Mouse (Mus musculus): ENCODE results near the gene Stard10. TPM values are rescaled to one million over a fixed set of nuclear protein-coding genes. Genes with fewer than 3 reads are reported as not detected.

Gene Stard10
- total and polyA plus RNA-seq, 2 experiments, result 846 to 1,131 TPM

DNA sequence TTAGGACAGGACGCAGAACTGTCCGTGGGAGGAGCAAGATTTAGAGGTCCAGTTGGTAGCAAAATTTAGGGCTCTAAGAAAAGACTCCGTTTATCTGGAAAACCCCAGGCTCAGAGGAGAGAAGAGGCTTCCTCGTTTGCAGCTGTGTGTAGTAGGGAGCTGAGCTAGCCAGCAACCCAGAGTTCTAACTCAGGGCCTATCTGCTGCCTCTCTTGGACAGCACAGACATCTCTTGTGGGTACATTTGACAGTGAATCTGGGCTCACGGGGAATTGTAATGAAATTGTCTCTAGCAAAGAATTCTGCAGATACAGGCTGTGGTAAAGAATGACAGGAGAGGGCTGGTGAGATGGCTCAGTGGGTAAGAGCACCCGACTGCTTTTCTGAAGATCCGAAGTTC lies 14.2 kb upstream of the Stard10 start:
- Histone ChIP-seq H3K4me3 (ENCODE audit: insufficient read depth, low read depth, low read length) (no peak overlapping the region), H3K4me1 (ENCODE audit: control insufficient read depth, insufficient read depth, low read length) (peaks cover 23% of the 10 kb centered on the region), H3K27me3 (ENCODE audit: control insufficient read depth, insufficient read depth, low read length) (no peaks in the 10 kb centered on the region), H3K79me2 (ENCODE audit: control insufficient read depth, insufficient read depth, low read length) (no peaks in the 10 kb centered on the region), H3K36me3 (ENCODE audit: control insufficient read depth, insufficient read depth, low read length) (no peaks in the 10 kb centered on the region), H3K9ac (ENCODE audit: low read depth, low read length) (no peak overlapping the region), H3K27ac (replicated peaks; ENCODE audit: insufficient read depth, low read depth, low read length) (peak overlapping the region; percentile 14; the same call in 1 of the 2 replicates)
- no peak for DNase-seq (ENCODE audit: extremely low read depth, low read depth, low spot score)
- WGBS, result 50% methylated on average over 7 of the region's 7 CpGs
- TF ChIP-seq CTCF (IDR thresholded peaks at IDR 0.05; ENCODE audit: low read depth, low read length), result no peak
- no peak for TF ChIP-seq POLR2A (IDR thresholded peaks at IDR 0.05; ENCODE audit: extremely low read depth, insufficient read depth, low read length)

GRCm38 (mm10) chr7:101306841-101307240 lies 10.0 kb upstream of the Stard10 start:
- Histone ChIP-seq H3K79me2 (ENCODE audit: control insufficient read depth, insufficient read depth, low read length) (no peaks in the 10 kb centered on the region), H3K27me3 (ENCODE audit: control insufficient read depth, insufficient read depth, low read length) (no peaks in the 10 kb centered on the region), H3K4me1 (ENCODE audit: control insufficient read depth, insufficient read depth, low read length) (no peaks in the 10 kb centered on the region; the same call in 1 of the 2 replicates), H3K36me3 (ENCODE audit: control insufficient read depth, insufficient read depth, low read length) (no peaks in the 10 kb centered on the region), H3K27ac (replicated peaks; ENCODE audit: insufficient read depth, low read depth, low read length) (no peak overlapping the region), H3K9ac (ENCODE audit: low read depth, low read length) (no peak overlapping the region), H3K4me3 (ENCODE audit: insufficient read depth, low read depth, low read length) (no peak overlapping the region)
- TF ChIP-seq CTCF (IDR thresholded peaks at IDR 0.05; ENCODE audit: low read depth, low read length), result no peak
- no peak for TF ChIP-seq POLR2A (IDR thresholded peaks at IDR 0.05; ENCODE audit: extremely low read depth, insufficient read depth, low read length)
- DNase-seq (ENCODE audit: extremely low read depth, low read depth, low spot score), result no peak
- 61% methylated on average over 2 of the region's 2 CpGs for WGBS

DNA sequence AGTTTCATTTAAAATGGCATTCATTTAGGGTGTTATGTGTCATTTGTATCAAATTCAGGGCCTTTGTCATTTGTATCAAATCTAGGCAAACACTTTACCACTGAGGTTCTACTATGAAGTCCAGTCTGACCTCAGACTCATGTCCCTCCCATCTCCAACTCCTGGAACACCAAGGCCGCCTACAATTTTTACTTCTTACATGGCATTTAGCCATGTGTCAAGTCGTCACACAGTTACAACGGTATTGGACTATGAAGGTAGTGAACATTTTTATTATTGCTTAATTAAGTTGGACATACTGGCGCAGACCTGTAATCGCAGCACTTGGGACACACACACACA lies 6.9 kb upstream of the Stard10 start:
- DNase-seq (ENCODE audit: extremely low read depth, low read depth, low spot score), result no peak
- peak overlapping the region; percentile 67 for H3K4me3 ChIP-seq (ENCODE audit: insufficient read depth, low read depth, low read length)
- TF ChIP-seq CTCF (IDR thresholded peaks at IDR 0.05; ENCODE audit: low read depth, low read length), result no peak
- no peak for TF ChIP-seq POLR2A (IDR thresholded peaks at IDR 0.05; ENCODE audit: extremely low read depth, insufficient read depth, low read length)
- peak overlapping the region; percentile 96 for H3K27ac ChIP-seq (replicated peaks; ENCODE audit: insufficient read depth, low read depth, low read length)
- H3K4me1 ChIP-seq (ENCODE audit: control insufficient read depth, insufficient read depth, low read length), result no peaks in the 10 kb centered on the region
- no peaks in the 10 kb centered on the region for H3K79me2 ChIP-seq (ENCODE audit: control insufficient read depth, insufficient read depth, low read length)
- no peaks in the 10 kb centered on the region for H3K27me3 ChIP-seq (ENCODE audit: control insufficient read depth, insufficient read depth, low read length)
- peak overlapping the region; percentile 88 for H3K9ac ChIP-seq (ENCODE audit: low read depth, low read length)
- WGBS, result 9% methylated on average over 5 of the region's 5 CpGs
- H3K36me3 ChIP-seq (ENCODE audit: control insufficient read depth, insufficient read depth, low read length), result no peaks in the 10 kb centered on the region

GRCm38 (mm10) chr7:101310327-101311028 lies 6.4 kb upstream of the Stard10 start:
- no peaks in the 10 kb centered on the region for H3K36me3 ChIP-seq (ENCODE audit: control insufficient read depth, insufficient read depth, low read length)
- WGBS, result under 1% methylated on average over 43 of the region's 43 CpGs
- peak; percentile 93 for DNase-seq (ENCODE audit: extremely low read depth, low read depth, low spot score)
- peak overlapping the region; percentile 96 for H3K27ac ChIP-seq (replicated peaks; ENCODE audit: insufficient read depth, low read depth, low read length)
- no peaks in the 10 kb centered on the region for H3K4me1 ChIP-seq (ENCODE audit: control insufficient read depth, insufficient read depth, low read length)
- no peaks in the 10 kb centered on the region for H3K27me3 ChIP-seq (ENCODE audit: control insufficient read depth, insufficient read depth, low read length)
- no peaks in the 10 kb centered on the region for H3K79me2 ChIP-seq (ENCODE audit: control insufficient read depth, insufficient read depth, low read length)
- peak overlapping the region; percentile 67 for H3K4me3 ChIP-seq (ENCODE audit: insufficient read depth, low read depth, low read length)
- TF ChIP-seq CTCF (IDR thresholded peaks at IDR 0.05; ENCODE audit: low read depth, low read length), result peak; percentile 77
- TF ChIP-seq POLR2A (IDR thresholded peaks at IDR 0.05; ENCODE audit: extremely low read depth, insufficient read depth, low read length), result peak; percentile 56; the same call in 1 of the 2 replicates
- H3K9ac ChIP-seq (ENCODE audit: low read depth, low read length), result peak overlapping the region; percentile 88

GRCm38 (mm10) chr7:101311061-101311460 lies 5.8 kb upstream of the Stard10 start:
- TF ChIP-seq POLR2A (IDR thresholded peaks at IDR 0.05; ENCODE audit: extremely low read depth, insufficient read depth, low read length), result no peak
- no peak for TF ChIP-seq CTCF (IDR thresholded peaks at IDR 0.05; ENCODE audit: low read depth, low read length)
- Histone ChIP-seq H3K4me3 (ENCODE audit: insufficient read depth, low read depth, low read length) (no peak overlapping the region), H3K9ac (ENCODE audit: low read depth, low read length) (no peak overlapping the region; the same call in 1 of the 2 replicates), H3K36me3 (ENCODE audit: control insufficient read depth, insufficient read depth, low read length) (no peaks in the 10 kb centered on the region), H3K4me1 (ENCODE audit: control insufficient read depth, insufficient read depth, low read length) (no peaks in the 10 kb centered on the region), H3K27me3 (ENCODE audit: control insufficient read depth, insufficient read depth, low read length) (no peaks in the 10 kb centered on the region), H3K27ac (replicated peaks; ENCODE audit: insufficient read depth, low read depth, low read length) (peak overlapping the region; percentile 9; the same call in 1 of the 2 replicates), H3K79me2 (ENCODE audit: control insufficient read depth, insufficient read depth, low read length) (no peaks in the 10 kb centered on the region)
- DNase-seq (ENCODE audit: extremely low read depth, low read depth, low spot score), result no peak
- whole genome bisulfite sequencing, result 25% methylated on average over 2 of the region's 2 CpGs

GRCm38 (mm10) chr7:101313033-101313432 lies 3.9 kb upstream of the Stard10 start:
- TF ChIP-seq POLR2A (IDR thresholded peaks at IDR 0.05; ENCODE audit: extremely low read depth, insufficient read depth, low read length), result no peak
- TF ChIP-seq CTCF (IDR thresholded peaks at IDR 0.05; ENCODE audit: low read depth, low read length), result no peak
- Histone ChIP-seq H3K79me2 (ENCODE audit: control insufficient read depth, insufficient read depth, low read length) (no peaks in the 10 kb centered on the region), H3K4me1 (ENCODE audit: control insufficient read depth, insufficient read depth, low read length) (no peaks in the 10 kb centered on the region), H3K27ac (replicated peaks; ENCODE audit: insufficient read depth, low read depth, low read length) (no peak overlapping the region), H3K9ac (ENCODE audit: low read depth, low read length) (no peak overlapping the region), H3K27me3 (ENCODE audit: control insufficient read depth, insufficient read depth, low read length) (no peaks in the 10 kb centered on the region), H3K36me3 (ENCODE audit: control insufficient read depth, insufficient read depth, low read length) (no peaks in the 10 kb centered on the region), H3K4me3 (ENCODE audit: insufficient read depth, low read depth, low read length) (no peak overlapping the region)
- DNase-seq (ENCODE audit: extremely low read depth, low read depth, low spot score), result no peak
- 39% methylated on average over 3 of the region's 3 CpGs for WGBS

All from liver, adult 2 months (tissue).